Mouse (Mus musculus) inflammation-experienced regulatory T-cells, adult 6 months (primary cell): ENCODE data around the gene Txlna. TPM values are rescaled to one million over a fixed set of nuclear protein-coding genes. Genes with fewer than 3 reads are reported as not detected.

Experiments used
- ATAC-seq: one replicate; pipeline ENCODE4 v1.8.0; 2017
- polyA plus RNA-seq, 3 experiments: library from polyadenylated mRNA; unstranded; fragments of 100-300 nt; shearing (Covaris generic); gene quantifications; one replicate each; pipeline ENCODE4 v1.2.1; 2017

The Txlna gene
- polyA plus RNA-seq, 3 experiments from 2014 or later, result 17.1 to 26.8 (median 21.4) TPM

GRCm38 (mm10) chr4:129586943-129587342, 53.9 kb downstream of the Txlna start:
- ATAC-seq, result no peak

DNA sequence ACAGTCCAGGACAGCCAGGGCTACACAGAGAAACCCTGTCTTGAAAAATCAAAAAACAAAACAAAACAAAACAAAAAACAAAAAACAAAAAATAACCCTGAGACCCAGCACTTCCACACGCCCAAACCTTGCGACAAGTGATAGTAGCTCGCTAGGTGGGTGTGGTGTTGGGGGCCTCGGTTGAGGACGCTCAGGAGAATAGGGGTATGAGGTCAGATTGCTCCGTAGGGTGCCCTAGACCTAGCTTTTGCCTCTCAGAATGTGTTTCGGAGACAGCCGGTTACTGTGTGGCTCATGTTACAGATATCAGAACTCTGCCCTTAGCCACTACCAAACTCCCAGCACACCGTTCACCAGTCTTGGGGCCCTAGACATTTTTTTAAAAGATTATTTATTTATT, 55.1 kb downstream of the Txlna start:
- ATAC-seq, result no peak

DNA sequence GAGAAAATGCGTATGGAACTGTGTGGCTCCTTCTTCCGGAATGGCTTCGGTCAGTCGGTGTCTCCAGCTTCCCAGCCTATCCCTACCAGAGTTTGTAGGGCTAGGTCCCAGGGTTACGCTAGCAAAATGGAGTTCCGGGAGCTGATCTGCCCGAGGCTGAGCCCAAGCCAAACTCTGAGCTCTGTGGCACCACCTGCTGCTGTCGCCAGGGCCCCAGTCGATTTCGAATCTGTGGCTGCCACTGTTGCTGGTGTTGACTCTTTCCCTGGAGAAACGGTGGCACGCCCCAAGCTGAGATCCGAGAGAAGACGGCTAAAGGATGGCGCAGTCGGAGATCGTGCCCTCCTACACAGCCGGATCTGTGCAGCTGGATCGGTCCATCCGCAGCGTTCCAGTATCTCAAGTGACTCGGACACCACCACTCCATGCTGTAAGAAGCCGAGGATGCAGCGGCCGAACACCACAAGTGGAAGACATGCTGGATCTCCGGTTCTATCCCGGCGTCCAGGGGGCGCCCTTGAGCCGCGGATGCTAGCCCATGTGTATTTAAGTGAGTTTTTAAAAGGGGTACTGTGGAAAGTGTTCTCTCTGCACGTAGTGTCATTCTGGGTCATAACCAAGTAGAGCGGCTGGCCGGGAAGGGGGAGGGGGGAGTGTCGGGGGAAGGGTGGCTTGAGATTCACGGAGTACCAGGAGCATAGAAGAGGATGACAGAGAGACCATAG, 55.8 kb downstream of the Txlna start:
- ATAC-seq, result peak; percentile 55

- no peak for ATAC-seq
Measured at GRCm38 (mm10) chr4:129584370-129584769, 56.5 kb downstream of the Txlna start.

GRCm38 (mm10) chr4:129582251-129582650, 58.6 kb downstream of the Txlna start:
- no peak for ATAC-seq

DNA sequence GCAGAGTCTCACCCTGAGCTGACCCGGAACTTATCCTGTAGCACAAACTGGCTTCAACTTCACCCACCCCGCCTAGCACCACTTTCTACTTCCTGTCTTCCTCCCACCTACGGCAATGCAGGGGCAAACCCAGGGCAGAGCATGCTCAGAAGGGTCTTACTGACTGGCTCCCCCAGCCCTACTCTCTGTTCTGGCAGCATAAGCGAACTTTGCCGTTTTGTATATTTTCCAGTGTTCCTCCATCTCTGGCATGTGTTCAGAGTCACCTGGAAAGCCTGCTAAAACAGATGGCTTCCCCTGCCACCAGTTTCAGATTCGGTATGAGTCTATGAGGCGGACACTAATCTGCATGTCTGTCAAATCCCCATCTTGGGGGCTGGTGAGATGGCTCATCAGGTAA, 60.5 kb downstream of the Txlna start:
- peak; percentile 76 for ATAC-seq

GRCm38 (mm10) chr4:129578466-129578865, 62.4 kb downstream of the Txlna start, which contains the start of gene Fam167b:
Fam167b (minus strand) TSS chr4:129578549.
- ATAC-seq, result no peak

DNA sequence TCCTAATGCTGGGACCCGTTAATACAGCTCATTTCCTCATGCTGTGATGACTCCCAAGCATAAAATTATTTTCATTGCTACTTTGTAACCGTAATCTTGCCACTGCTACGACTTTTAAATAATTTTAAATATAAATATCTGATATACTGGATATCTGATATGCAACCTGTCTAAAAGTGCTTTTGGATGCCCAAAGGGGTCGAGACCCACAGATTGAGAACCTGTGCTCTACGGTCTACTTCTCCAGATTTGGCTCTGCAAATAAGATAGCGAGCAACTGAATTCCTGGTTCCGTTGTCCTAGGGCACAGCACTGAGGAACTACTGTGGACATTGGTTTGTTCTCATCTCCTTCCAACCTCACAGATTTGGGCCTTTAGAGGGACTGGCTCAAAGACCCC, 63.2 kb downstream of the Txlna start:
- ATAC-seq, result no peak

- no peak for ATAC-seq
Measured at GRCm38 (mm10) chr4:129576863-129577491, 63.9 kb downstream of the Txlna start.

Other genes with a start within 250 kb of the Txlna start
- gene Zbtb8b, start 200.2 kb downstream of the Txlna start, polyA plus RNA-seq, result not detected
- 10 to 100 TPM; 20.2 to 33.8 (median 28.8) TPM for gene Bsdc1, start 179.5 kb downstream of the Txlna start, polyA plus RNA-seq
- gene Tssk3, start 150.0 kb downstream of the Txlna start, polyA plus RNA-seq, result not detected
- not detected for gene Fam229a, start 149.9 kb downstream of the Txlna start, polyA plus RNA-seq
- gene Marcksl1, start 127.5 kb downstream of the Txlna start, polyA plus RNA-seq, result 1 to 10 TPM; 2.7 to 4.9 (median 4.4) TPM
- gene Hdac1, start 98.4 kb downstream of the Txlna start, polyA plus RNA-seq, result 100 to 1,000 TPM; 256 to 267 (median 261) TPM
- 1,000 to 10,000 TPM; 1,449 to 1,788 (median 1,727) TPM for gene Lck, start 67.4 kb downstream of the Txlna start, polyA plus RNA-seq
- gene Fam167b, start 62.5 kb downstream of the Txlna start, polyA plus RNA-seq, result under 1 TPM in 2 of 3 experiments, not detected in 1; 0.97 to 0.98 TPM
- 100 to 1,000 TPM; 335 to 403 (median 335) TPM for gene Eif3i, start 40.4 kb downstream of the Txlna start, polyA plus RNA-seq
- 100 to 1,000 TPM; 283 to 327 (median 313) TPM for gene Tmem234, start 40.4 kb downstream of the Txlna start, polyA plus RNA-seq
- gene Dcdc2b, start 26.8 kb downstream of the Txlna start, polyA plus RNA-seq, result 1 to 10 TPM; 2.1 to 5.3 (median 4.3) TPM
- 10 to 100 TPM; 45.5 to 63.3 (median 53.1) TPM for gene Iqcc, start 22.0 kb downstream of the Txlna start, polyA plus RNA-seq
- gene Ccdc28b, start 17.1 kb downstream of the Txlna start, polyA plus RNA-seq, result 10 to 100 TPM; 30.5 to 54.0 (median 35.4) TPM
- 10 to 100 TPM in 1 of 3 experiments, 1 to 10 TPM in 2; 8.6 to 11.6 (median 9.9) TPM for gene Kpna6, start 31.7 kb upstream of the Txlna start, polyA plus RNA-seq
- 10 to 100 TPM in 2 of 3 experiments, 1 to 10 TPM in 1; 8.3 to 16.1 (median 12.8) TPM for gene Tmem39b, start 55.8 kb upstream of the Txlna start, polyA plus RNA-seq
- 10 to 100 TPM; 35.0 to 40.3 (median 39.9) TPM for gene Khdrbs1, start 101.2 kb upstream of the Txlna start, polyA plus RNA-seq
- 1,000 to 10,000 TPM; 1,860 to 2,586 (median 2,027) TPM for gene Ptp4a2, start 170.2 kb upstream of the Txlna start, polyA plus RNA-seq